Mouse (Mus musculus): ENCODE measurements around the gene Ube2d2b. TPM values are rescaled to one million over a fixed set of nuclear protein-coding genes. Genes with fewer than 3 reads are reported as not detected.

Ube2d2b gene
- polyA plus RNA-seq, 1 experiment from 2014 or later = 0.23 TPM

DNA sequence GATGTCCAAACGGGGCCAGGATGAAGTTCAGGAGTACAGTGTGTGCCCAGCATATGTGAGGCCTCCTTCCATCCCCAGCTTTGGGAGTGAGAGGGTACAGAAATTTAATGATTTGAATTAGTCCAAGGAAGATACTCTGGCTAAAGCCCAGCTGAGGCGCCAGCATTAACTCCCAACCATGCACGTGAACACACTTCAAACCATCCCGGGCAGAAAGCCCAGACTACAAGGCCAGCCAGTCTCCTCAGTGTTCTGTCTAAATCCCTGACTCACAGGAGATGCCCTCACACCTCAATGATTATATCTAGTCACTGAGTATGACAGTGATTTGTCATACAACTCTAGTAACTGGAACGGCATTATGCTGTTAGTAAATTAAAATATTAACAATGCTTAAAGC lies 17.4 kb downstream of the Ube2d2b start:
- ATAC-seq (ENCODE audit: low FRiP score) (no peak), DNase-seq (ENCODE audit: low spot score) (no peak)
- H3K9me3 ChIP-seq (ENCODE audit: control insufficient read depth, low read length) = no peaks in the 10 kb centered on the region; the same call in 1 of the 2 replicates
- WGBS = 74% methylated on average over 5 of the region's 5 CpGs
- H3K4me2 ChIP-seq (replicated peaks) = no peak overlapping the region
- H3K27me3 ChIP-seq (ENCODE audit: control insufficient read depth, insufficient read depth, low read length) = no peaks in the 10 kb centered on the region
- H3K9ac ChIP-seq = no peak overlapping the region
- no peak overlapping the region for H3K27ac ChIP-seq
- no peak overlapping the region for H3K4me3 ChIP-seq (replicated peaks; ENCODE audit: low read length)
- H3K36me3 ChIP-seq (replicated peaks; ENCODE audit: control insufficient read depth, insufficient read depth) = no peaks in the 10 kb centered on the region
- H3K4me1 ChIP-seq (replicated peaks; ENCODE audit: control insufficient read depth, insufficient read depth, low read length) = no peaks in the 10 kb centered on the region

DNA sequence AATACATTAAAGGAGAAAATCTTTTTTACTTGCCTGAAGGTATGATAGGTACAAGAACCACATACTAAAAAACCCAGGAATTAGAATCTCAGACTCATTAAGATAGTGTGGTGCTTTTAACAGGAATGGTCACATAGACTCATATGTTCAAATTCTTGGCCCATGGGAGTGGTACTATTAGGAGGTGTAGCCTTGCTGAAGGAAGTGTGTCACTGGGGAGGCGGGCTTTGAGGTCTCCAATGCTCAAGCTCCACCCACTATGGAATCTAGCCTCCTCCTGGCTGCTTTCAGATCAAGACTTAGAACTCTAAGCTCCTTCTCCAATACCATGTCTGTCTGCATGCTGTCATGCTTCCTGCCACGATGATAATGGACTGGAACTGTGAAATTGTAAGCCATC lies 17.9 kb downstream of the Ube2d2b start:
- Histone ChIP-seq H3K9ac (no peak overlapping the region), H3K27ac (no peak overlapping the region), H3K4me3 (replicated peaks; ENCODE audit: low read length) (no peak overlapping the region), H3K4me1 (replicated peaks; ENCODE audit: control insufficient read depth, insufficient read depth, low read length) (no peaks in the 10 kb centered on the region), H3K9me3 (ENCODE audit: control insufficient read depth, low read length) (no peaks in the 10 kb centered on the region; the same call in 1 of the 2 replicates), H3K36me3 (replicated peaks; ENCODE audit: control insufficient read depth, insufficient read depth) (no peaks in the 10 kb centered on the region), H3K27me3 (ENCODE audit: control insufficient read depth, insufficient read depth, low read length) (no peaks in the 10 kb centered on the region), H3K4me2 (replicated peaks) (no peak overlapping the region)
- DNase-seq (ENCODE audit: low spot score) (no peak), ATAC-seq (ENCODE audit: low FRiP score) (no peak)
- 78% methylated on average over 2 of the region's 2 CpGs for WGBS

DNA sequence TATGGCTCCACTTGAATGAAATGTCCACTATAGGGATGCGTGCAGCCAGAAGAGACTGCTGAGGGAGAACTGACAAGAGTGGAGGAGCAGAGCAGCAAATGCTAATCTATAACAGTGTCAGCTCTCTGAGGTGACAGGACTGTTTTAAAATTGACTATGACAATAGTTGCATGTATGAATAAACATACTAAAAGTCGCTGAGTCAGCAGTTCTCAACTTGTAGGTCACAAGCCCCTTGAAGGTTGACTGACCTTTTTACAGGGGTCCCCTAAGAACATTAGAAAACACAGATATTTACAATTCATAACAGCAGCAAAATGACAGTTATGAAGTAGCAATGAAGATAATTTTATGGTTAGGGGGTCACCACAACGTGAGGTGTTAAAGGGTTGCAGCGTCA lies 19.1 kb downstream of the Ube2d2b start:
- 90% methylated on average over 4 of the region's 4 CpGs for WGBS
- H3K9me3 ChIP-seq (ENCODE audit: control insufficient read depth, low read length) = no peaks in the 10 kb centered on the region; the same call in 1 of the 2 replicates
- H3K4me1 ChIP-seq (replicated peaks; ENCODE audit: control insufficient read depth, insufficient read depth, low read length) = peaks cover 2% of the 10 kb centered on the region; the same call in 1 of the 2 replicates
- H3K9ac ChIP-seq = no peak overlapping the region
- H3K36me3 ChIP-seq (replicated peaks; ENCODE audit: control insufficient read depth, insufficient read depth) = no peaks in the 10 kb centered on the region
- no peaks in the 10 kb centered on the region for H3K27me3 ChIP-seq (ENCODE audit: control insufficient read depth, insufficient read depth, low read length)
- no peak for DNase-seq (ENCODE audit: low spot score)
- H3K4me2 ChIP-seq (replicated peaks) = no peak overlapping the region
- no peak overlapping the region for H3K4me3 ChIP-seq (replicated peaks; ENCODE audit: low read length)
- H3K27ac ChIP-seq = no peak overlapping the region
- ATAC-seq (ENCODE audit: low FRiP score) = no peak

DNA sequence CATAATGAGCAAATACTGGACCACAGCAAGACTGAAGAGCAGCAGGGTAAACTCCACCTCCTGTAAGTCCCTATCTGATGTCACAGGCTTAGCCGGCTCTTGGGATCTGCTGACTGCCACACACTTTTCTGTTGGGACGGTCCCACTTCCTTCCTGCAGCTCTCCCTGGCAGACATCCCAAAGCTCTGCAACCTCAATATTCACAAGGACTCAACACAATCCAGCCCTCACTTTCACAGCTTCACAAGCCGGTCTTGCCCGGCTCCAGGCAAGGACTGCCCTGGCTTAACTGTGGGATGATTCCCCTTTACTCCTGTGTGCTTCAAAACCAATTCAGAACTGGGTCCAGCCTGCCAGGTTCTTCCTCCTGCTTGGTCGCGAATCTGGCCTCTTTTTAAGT lies 23.9 kb downstream of the Ube2d2b start:
- no peak overlapping the region for H3K4me3 ChIP-seq (replicated peaks; ENCODE audit: low read length)
- ATAC-seq (ENCODE audit: low FRiP score) = no peak
- H3K9ac ChIP-seq = no peak overlapping the region
- H3K4me2 ChIP-seq (replicated peaks) = no peak overlapping the region
- H3K27ac ChIP-seq = no peak overlapping the region; the same call in 1 of the 2 replicates
- no peaks in the 10 kb centered on the region for H3K36me3 ChIP-seq (replicated peaks; ENCODE audit: control insufficient read depth, insufficient read depth)
- no peaks in the 10 kb centered on the region for H3K27me3 ChIP-seq (ENCODE audit: control insufficient read depth, insufficient read depth, low read length)
- DNase-seq (ENCODE audit: low spot score) = no peak
- peaks cover 10% of the 10 kb centered on the region; the same call in 1 of the 2 replicates for H3K4me1 ChIP-seq (replicated peaks; ENCODE audit: control insufficient read depth, insufficient read depth, low read length)
- no peaks in the 10 kb centered on the region; the same call in 1 of the 2 replicates for H3K9me3 ChIP-seq (ENCODE audit: control insufficient read depth, low read length)
- 33% methylated on average over 6 of the region's 6 CpGs for WGBS

DNA sequence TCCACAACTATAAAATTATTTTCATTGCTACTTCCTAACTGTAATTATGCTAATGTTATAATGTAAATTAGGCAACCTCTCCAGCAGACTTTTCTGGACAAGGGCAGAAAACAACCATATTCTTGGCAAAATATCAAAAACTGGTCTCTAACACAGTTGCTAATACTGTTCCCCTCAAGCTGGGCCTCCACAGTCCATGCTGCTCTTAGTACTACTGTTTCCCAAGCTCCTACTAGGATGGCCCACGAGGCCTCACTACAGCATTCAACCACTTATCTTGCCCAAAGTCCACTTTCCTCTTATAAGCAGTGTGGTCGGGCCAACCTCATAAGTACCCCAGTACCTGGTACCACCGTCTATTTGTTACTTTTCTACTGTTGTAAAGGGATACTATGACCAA lies 24.7 kb downstream of the Ube2d2b start:
- H3K27me3 ChIP-seq (ENCODE audit: control insufficient read depth, insufficient read depth, low read length) = no peaks in the 10 kb centered on the region
- H3K36me3 ChIP-seq (replicated peaks; ENCODE audit: control insufficient read depth, insufficient read depth) = no peaks in the 10 kb centered on the region
- H3K9me3 ChIP-seq (ENCODE audit: control insufficient read depth, low read length) = no peaks in the 10 kb centered on the region; the same call in 1 of the 2 replicates
- 83% methylated on average over 3 of the region's 3 CpGs for whole genome bisulfite sequencing
- ATAC-seq (ENCODE audit: low FRiP score) (no peak), DNase-seq (ENCODE audit: low spot score) (no peak)
- H3K27ac ChIP-seq = no peak overlapping the region
- H3K4me1 ChIP-seq (replicated peaks; ENCODE audit: control insufficient read depth, insufficient read depth, low read length) = peaks cover 10% of the 10 kb centered on the region; the same call in 1 of the 2 replicates
- no peak overlapping the region for H3K4me3 ChIP-seq (replicated peaks; ENCODE audit: low read length)
- H3K9ac ChIP-seq = no peak overlapping the region
- H3K4me2 ChIP-seq (replicated peaks) = no peak overlapping the region

DNA sequence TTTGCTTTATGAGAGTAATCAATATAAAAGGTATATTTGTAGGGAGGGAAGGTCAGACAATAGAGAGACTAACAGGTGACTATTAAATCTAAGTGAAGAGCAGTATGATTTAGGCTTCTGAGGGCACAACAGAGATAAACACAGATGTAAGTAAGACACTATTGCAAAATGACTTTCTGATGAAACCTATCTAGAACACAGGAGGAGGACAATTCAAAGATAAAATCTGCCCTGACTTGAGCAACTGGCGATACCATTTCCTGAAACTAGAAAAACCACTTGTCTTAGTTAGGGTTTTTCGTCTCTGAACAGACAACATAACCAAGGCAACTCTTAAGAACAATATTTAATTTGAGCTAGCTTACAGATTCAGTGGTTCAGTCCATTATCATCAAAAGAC lies 25.6 kb downstream of the Ube2d2b start:
- Histone ChIP-seq H3K27me3 (ENCODE audit: control insufficient read depth, insufficient read depth, low read length) (no peaks in the 10 kb centered on the region), H3K4me1 (replicated peaks; ENCODE audit: control insufficient read depth, insufficient read depth, low read length) (peaks cover 10% of the 10 kb centered on the region; the same call in 1 of the 2 replicates), H3K9me3 (ENCODE audit: control insufficient read depth, low read length) (no peaks in the 10 kb centered on the region), H3K4me2 (replicated peaks) (no peak overlapping the region), H3K27ac (no peak overlapping the region), H3K4me3 (replicated peaks; ENCODE audit: low read length) (no peak overlapping the region), H3K9ac (no peak overlapping the region), H3K36me3 (replicated peaks; ENCODE audit: control insufficient read depth, insufficient read depth) (no peaks in the 10 kb centered on the region)
- DNase-seq (ENCODE audit: low spot score) (no peak), ATAC-seq (ENCODE audit: low FRiP score) (no peak)
- 96% methylated on average over 2 of the region's 2 CpGs for WGBS

DNA sequence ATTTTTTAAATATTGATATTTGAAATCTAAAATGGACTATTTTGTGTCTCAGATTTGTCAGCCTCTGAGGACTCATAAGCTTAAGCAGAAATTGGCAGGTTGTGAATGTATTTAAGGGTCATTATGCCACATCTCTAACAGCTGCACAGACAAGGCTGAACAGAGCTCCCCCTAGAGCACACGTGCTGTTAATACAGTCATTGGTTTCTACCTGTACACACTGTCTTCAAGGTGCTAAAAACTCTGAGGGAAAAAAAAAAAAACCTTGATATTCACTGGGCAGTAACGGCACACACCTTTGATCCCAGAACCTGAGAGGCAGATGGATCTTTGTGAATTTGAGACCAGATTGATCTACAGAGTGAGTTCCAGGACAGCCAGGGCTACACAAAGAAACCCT lies 29.1 kb downstream of the Ube2d2b start:
- Histone ChIP-seq H3K4me3 (replicated peaks; ENCODE audit: low read length) (no peak overlapping the region), H3K9me3 (ENCODE audit: control insufficient read depth, low read length) (no peaks in the 10 kb centered on the region), H3K27me3 (ENCODE audit: control insufficient read depth, insufficient read depth, low read length) (no peaks in the 10 kb centered on the region), H3K27ac (no peak overlapping the region), H3K9ac (no peak overlapping the region), H3K4me2 (replicated peaks) (no peak overlapping the region), H3K4me1 (replicated peaks; ENCODE audit: control insufficient read depth, insufficient read depth, low read length) (peaks cover 8% of the 10 kb centered on the region; the same call in 1 of the 2 replicates), H3K36me3 (replicated peaks; ENCODE audit: control insufficient read depth, insufficient read depth) (no peaks in the 10 kb centered on the region)
- 46% methylated on average over 2 of the region's 2 CpGs for WGBS
- ATAC-seq (ENCODE audit: low FRiP score) = no peak
- DNase-seq (ENCODE audit: low spot score) = no peak

DNA sequence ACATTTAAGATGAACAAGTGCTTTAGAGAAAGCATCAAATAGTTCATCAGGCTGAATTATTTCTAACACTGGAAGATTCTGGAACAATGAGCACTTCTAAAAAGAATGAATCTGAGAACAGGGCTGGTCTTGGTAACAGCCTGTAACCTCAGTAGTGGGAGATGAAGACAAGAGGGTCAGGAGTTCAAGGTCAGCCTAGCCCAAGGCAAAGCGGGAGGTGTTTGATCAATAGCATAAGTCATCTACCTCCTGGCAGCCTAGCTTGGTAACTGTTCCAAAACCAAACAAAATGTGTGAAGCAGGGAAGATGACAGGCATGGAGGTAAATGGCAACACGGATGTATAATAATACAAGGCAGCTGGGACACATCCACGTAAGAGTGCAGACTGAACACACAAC lies 34.1 kb downstream of the Ube2d2b start:
- DNase-seq (ENCODE audit: low spot score) (no peak), ATAC-seq (ENCODE audit: low FRiP score) (no peak)
- Histone ChIP-seq H3K27me3 (ENCODE audit: control insufficient read depth, insufficient read depth, low read length) (no peaks in the 10 kb centered on the region), H3K27ac (no peak overlapping the region), H3K9me3 (ENCODE audit: control insufficient read depth, low read length) (no peaks in the 10 kb centered on the region), H3K9ac (no peak overlapping the region), H3K4me1 (replicated peaks; ENCODE audit: control insufficient read depth, insufficient read depth, low read length) (0 out of 2 replicates have a peak, but pooled peaks cover 4% of the 10 kb centered on the region), H3K4me3 (replicated peaks; ENCODE audit: low read length) (no peak overlapping the region), H3K4me2 (replicated peaks) (no peak overlapping the region), H3K36me3 (replicated peaks; ENCODE audit: control insufficient read depth, insufficient read depth) (no peaks in the 10 kb centered on the region)
- 86% methylated on average over 3 of the region's 3 CpGs for WGBS

DNA sequence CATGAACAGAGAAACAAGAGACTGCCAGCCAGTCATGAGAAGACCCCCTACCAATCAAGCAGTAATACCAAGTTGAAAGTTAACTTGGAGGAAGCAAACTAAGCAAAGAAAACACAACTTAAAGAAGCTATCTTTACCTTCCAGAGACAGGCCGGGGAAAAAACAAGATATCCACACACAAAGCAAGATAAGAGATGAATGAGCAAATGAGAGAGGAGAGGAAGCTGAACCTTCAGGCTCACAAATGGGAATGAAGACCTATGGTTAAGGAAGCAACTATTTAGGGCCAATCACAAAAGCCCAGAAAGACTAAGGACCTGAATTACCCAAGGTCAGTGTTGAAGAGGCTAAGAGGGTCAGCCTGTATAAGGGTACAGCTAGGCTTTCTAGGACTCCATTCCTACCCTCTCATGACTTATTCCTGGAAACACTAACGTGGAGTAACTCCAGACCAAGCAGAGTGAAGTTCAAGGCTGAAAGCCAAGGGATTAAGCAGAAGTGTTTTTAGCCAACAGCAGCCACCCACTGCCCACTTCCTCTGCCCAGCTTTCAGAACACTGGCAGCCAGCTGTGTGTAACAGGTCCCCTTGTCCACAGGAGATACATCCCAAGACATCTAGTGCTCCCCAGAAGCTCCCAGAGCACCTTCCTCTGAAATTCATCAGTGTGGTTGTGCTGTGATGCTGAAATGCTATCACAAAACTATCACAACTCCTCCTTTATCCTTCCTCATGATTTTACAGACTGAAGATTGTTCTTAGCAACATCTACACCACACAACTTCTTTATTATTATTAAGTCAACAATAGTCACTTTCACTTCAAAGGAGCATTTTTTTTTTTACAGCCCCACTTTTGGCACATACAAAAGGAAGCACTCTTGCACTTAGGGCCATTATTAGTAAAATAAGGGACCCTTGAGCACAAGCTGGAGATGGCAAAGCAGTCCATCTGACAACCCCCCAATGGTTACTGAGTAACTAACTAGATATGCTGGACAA lies 36.5 kb downstream of the Ube2d2b start:
- no peaks in the 10 kb centered on the region for H3K36me3 ChIP-seq (replicated peaks; ENCODE audit: control insufficient read depth, insufficient read depth)
- H3K9ac ChIP-seq = no peak overlapping the region
- H3K27ac ChIP-seq = no peak overlapping the region
- no peaks in the 10 kb centered on the region for H3K27me3 ChIP-seq (ENCODE audit: control insufficient read depth, insufficient read depth, low read length)
- H3K9me3 ChIP-seq (ENCODE audit: control insufficient read depth, low read length) = no peaks in the 10 kb centered on the region
- DNase-seq (ENCODE audit: low spot score) = no peak
- whole genome bisulfite sequencing = 79% methylated on average over 2 of the region's 2 CpGs
- no peak overlapping the region for H3K4me3 ChIP-seq (replicated peaks; ENCODE audit: low read length)
- no peak overlapping the region for H3K4me2 ChIP-seq (replicated peaks)
- 0 out of 2 replicates have a peak, but pooled peaks cover 4% of the 10 kb centered on the region for H3K4me1 ChIP-seq (replicated peaks; ENCODE audit: control insufficient read depth, insufficient read depth, low read length)
- no peak for ATAC-seq (ENCODE audit: low FRiP score)
